Mouse (Mus musculus) layer of hippocampus, postnatal 25 days (tissue): Measurements from ENCODE around the gene Ankrd11. TPM values are rescaled to one million over a fixed set of nuclear protein-coding genes. Genes with fewer than 3 reads are reported as not detected.

Experiments used
- DNase-seq, 2 experiments: peaks; one replicate each; pipeline ENCODE4 v3.0.0; 2022; ENCODE audit warnings: mixed read lengths in 2 of 2, low spot score in 1 of 2; ENCODE audit errors: extremely low spot score in 1 of 2
- total RNA-seq, 2 experiments: library from RNA; stranded (reverse); gene quantifications; 2 replicates each; pipeline ENCODE4 v1.2.3; 2021

The Ankrd11 gene
- total RNA-seq, 2 experiments from 2014 or later = 147 to 171 TPM

GRCm38 (mm10) chr8:122976046-122976445 lies 66.0 kb downstream of the Ankrd11 start:
- DNase-seq = no peak

- no peak for DNase-seq
These were observed 72.0 kb downstream of the Ankrd11 start for GRCm38 (mm10) chr8:122969964-122970620.

DNA sequence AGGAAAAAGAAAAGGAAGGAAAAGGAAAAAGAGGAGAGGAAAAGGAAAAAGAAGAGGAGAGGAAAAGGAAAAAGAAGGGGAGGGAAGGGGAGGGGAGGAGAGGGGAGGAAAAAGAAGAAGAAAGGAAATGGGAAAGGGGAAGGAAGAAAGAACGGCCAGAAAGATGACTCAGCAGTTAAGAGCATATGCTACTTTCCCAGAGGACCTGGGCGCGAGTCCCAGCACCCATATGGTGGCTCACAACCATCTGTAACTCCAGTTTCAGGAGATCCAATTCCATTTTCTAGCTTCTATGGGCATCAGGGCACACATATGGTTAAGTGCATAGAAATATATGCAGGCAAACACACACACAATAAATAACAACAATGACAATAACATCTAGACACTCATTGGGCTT lies 73.9 kb downstream of the Ankrd11 start:
- peak in 1 of 2 experiments; percentile 40 for DNase-seq

GRCm38 (mm10) chr8:122966638-122967037 lies 75.4 kb downstream of the Ankrd11 start:
- no peak for DNase-seq

DNA sequence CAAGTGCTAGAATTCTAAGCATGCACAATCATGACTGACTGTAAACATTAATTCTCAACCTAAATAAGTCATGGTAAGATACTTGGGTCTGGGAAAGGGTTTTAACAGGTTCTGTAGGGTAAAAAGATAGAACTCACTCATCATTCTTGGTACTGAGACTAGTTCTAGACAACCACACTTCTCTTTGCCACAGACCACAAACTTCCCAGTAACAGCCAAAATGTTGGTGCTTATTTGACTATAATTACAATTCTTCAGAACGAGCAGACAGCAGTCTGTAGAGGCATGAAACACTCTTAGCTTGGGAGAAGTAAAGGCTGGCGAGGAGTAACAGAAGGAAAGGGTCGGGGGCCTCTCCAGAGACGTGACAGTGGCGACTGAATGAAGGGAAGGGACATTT lies 80.0 kb downstream of the Ankrd11 start:
- no peak for DNase-seq

GRCm38 (mm10) chr8:122961458-122961857 lies 80.6 kb downstream of the Ankrd11 start:
- DNase-seq = no peak

GRCm38 (mm10) chr8:122960932-122961331 lies 81.1 kb downstream of the Ankrd11 start:
- DNase-seq = no peak

DNA sequence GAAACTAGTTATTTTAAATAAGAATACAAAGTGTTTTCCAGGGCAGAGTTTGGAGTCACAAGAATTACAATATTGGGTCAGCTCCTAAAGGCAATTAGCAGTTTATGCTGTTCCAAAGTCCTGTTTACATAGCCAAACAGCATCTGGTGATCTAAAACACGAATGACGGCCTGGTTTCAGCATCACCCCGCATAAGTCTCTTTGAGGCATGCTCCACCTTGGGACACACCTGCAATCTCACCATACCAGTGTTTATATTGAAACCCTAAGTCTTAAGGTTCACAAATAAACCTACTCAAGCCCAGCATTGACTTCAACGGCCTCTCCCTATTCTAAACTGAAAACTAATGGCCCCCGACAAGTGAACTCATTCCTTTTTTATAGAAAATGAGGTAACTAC lies 81.8 kb downstream of the Ankrd11 start:
- DNase-seq = no peak

GRCm38 (mm10) chr8:122955997-122956396 lies 86.1 kb downstream of the Ankrd11 start:
- DNase-seq = no peak

- no peak for DNase-seq
These were observed 86.9 kb downstream of the Ankrd11 start for GRCm38 (mm10) chr8:122955195-122955594.

- DNase-seq = no peak
These were observed 87.8 kb downstream of the Ankrd11 start for GRCm38 (mm10) chr8:122954090-122954799.

GRCm38 (mm10) chr8:122953028-122953427 lies 89.0 kb downstream of the Ankrd11 start:
- no peak for DNase-seq

DNA sequence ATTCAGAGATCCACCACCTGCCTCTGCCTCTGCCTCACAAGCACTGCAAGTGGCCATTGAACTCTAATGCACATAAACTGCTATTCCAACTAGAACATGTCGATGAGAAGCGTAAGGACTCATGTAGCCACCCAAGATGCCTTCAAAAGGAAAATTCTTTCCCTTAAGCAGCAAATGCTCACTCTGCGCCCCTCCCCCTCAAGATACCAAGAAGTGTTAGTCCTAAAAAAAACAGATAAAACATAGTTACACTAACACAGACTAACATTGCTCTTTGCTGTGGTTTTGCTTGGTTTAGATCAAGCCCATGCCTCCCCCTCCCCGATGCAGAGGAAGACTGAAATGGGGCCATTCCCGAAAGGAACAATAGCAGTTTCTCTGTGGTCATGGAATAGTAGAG lies 90.6 kb downstream of the Ankrd11 start:
- no peak for DNase-seq

DNA sequence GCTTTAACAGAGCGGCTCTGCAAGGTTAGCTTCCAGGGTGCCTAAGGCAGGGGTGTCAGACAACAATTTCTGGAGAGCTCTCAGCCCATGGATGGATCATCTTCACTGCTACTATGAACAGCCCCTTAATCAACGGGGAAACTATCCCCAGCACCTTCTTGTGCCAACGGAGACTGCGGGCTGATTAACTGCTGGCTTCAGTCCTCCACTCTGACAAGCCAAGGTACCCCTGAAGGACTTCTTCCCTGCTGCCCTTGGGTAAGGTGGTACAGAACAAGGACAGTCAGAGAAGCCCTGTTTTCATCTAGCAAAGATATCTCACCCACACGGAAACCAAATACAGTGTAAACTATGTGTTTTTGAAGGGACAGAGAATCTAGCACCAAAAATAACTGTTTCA lies 92.4 kb downstream of the Ankrd11 start:
- no peak for DNase-seq

GRCm38 (mm10) chr8:122945775-122946174 lies 96.3 kb downstream of the Ankrd11 start:
- DNase-seq = no peak

GRCm38 (mm10) chr8:122942803-122943713 lies 99.0 kb downstream of the Ankrd11 start:
- DNase-seq = no peak

GRCm38 (mm10) chr8:122938591-122938990 lies 103.5 kb downstream of the Ankrd11 start:
- no peak for DNase-seq

DNA sequence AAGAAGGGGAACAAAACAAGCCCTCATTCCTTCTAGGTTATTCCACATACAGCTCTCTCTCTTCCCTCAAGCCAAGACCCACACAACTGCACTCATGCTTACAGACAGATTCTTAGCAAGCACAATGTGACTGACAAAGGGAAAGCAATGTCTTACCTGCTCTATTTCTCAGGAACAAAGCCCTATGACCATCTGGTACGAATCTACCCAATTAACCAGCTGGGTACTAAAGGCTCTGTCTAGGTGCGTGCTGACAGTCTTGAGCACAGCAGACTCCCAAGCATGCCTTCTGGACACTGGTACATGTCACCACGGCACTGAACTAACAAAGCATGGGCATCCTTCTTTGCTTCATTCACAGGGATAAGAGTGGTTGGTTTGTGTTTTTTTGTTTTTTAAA lies 103.9 kb downstream of the Ankrd11 start:
- no peak for DNase-seq

DNA sequence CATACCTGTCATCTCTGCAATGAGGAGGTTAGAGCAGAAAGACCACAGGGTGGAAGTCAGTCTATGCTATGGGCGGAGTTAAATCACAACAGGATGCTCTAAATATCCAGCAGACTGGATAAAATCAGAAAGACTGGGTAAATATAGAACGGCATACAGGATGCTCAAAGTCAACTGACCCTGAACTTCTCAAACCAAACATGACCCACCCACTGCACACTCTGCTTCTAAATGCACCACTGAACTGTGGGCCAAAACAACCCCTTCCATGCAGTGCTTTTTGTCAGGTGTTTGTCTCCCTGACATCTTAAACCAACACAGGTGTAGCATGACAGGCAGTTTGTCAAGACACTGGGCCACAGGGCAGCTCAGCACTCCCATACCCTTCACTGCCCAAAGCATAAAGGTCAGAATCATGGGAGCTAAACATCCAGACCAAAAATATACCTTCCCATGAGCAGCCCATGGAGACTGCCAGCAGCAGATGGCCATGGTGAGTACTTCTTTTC lies 104.5 kb downstream of the Ankrd11 start:
- DNase-seq = no peak

DNA sequence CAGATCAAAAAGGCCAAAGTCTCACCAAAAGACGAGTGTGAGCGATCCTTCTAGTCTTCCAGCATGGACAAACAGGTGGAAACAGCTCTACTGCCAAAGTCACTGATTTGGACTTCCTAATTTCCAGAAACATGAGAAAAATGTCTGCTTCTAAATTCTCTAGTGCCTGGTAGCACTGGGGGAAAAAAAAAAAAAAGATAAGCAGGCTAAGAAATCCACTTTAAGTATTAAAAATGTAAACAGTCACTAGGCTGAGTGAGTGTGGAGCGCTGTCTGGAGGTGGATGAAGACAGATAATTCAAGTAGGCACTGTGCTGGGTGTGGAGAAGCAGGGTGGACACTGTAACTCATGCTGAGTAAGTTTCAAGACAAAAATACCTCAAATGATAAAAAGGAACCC lies 106.2 kb downstream of the Ankrd11 start:
- DNase-seq = no peak

DNA sequence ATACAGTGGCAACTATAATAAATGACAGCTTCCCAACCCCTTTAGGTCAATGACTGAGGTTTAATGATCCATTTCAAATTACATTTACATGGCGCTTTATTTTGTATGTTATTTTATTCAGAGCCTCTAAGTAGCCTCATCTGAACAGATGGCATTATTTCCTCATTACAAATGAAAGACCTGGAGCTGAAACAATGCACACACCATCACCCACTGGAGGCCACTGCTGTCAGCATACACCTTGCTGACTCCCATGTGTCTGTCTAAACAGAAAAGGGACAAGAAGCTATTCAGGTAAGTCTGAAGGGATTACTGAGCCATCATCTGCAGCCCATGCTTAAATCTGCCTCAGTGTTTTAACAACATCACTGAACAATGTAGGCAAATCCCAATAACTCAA lies 107.0 kb downstream of the Ankrd11 start:
- no peak for DNase-seq
